Mouse (Mus musculus): ENCODE results near the gene Qrich2. TPM values are rescaled to one million over a fixed set of nuclear protein-coding genes. Genes with fewer than 3 reads are reported as not detected.
"Not testable (repeated sequence)": the region's sequence is repeated elsewhere in the genome, so short reads cannot be mapped to it uniquely, and the experiment has no call there.

Qrich2 gene
- total RNA-seq, 2 experiments from 2014 or later = not detected

DNA sequence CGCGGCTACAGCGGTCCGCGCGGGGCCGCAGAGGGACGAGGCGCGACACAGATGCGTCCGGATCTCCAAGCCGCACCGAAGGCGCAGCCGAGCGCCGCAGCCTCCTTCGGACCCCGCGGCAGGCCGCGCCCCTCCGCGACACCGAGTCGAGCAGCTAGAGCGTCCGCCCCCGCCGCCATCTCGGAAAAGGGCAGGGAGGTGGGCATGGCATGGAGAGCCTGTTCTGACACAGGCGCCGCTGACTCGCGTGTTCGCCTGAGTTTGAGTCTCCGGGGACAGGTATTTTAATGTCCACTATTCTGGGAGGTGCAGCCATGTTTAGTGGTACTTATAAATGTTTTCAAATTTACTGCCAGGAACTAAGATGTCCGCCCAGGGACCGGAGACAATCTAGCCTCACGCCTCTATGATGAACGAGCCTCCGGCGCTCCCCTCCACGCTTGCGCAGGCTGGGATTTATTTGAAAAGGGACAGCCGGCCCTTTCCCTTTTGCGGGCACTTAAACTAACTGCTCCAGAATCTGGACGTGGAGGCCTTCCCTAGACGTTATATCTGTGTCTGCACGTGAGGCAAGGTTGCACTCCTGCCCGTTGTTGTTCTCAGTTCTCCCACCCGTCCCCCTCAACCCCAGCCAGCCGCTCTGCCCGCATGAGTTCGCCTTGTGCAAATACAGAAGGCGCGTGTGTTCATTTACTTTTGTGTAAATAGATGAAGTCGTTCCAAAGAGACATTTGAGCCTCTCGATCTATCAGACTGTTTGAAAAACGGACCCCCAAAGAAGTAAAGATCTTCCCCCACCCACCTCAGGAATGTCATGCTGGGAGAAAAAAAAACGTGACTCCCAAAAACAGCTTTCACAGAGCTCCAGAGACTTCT, 24.4 kb upstream of the Qrich2 start:
- DNase-seq (ENCODE audit: low spot score in 2 of 2) = peak; percentile 88 to 90

DNA sequence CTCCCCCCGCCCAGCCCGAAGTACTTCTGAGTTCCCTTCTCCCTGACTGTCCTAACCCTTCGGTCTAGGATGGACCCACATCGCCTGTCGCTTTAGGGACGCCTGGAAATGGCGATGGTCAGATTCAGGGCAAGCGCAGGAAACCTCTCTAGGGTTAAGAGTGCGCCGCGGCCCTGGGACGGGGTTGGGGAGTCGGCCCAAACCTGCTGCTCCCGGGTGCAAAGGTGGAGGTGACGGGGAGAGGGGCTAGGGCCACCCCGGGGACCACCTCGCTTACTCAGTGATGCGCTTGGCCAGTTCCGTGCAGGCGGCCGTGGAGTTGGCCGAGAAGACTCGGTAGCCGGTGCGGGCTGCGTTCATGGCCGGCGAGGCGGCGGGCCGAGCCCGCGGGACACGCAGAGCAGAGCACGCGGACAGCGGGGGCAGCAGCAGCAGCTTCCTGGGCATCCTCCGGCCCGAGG, 23.8 kb upstream of the Qrich2 start:
- peak in 1 of 2 experiments; percentile 32 for DNase-seq (ENCODE audit: low spot score in 2 of 2)

DNA sequence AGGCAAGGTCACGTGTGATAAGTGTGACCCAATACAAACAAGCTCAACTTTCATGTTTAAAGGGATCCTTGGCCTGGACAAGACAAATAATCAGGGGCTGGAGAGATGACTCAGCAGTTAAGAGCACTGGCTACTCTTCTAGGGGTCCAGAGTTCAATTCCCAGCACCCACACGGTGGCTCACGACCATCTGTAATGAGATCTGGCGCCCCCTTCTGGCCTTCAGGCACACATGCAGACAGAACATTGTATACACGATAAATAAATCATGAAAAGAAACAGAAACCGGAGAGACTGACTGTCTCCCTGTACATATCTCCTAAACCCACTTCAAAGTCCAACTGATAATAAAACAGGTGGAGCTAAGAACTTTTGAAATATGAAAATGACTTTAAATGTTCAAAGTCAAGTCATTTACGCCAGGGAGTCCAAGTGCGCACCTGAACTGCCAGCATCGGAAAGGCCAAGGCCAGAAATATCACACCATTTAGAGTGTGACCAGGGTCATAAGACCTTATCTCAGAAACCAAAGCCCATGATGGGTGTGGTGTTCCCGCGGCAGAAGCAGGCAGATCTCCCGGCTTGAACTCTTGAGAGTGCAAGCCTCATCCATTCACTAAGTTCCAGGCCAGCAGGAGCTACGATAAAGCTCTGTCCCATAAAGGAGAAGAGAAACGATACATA, 22.8 kb upstream of the Qrich2 start:
- DNase-seq (ENCODE audit: low spot score in 2 of 2) = no peak

DNA sequence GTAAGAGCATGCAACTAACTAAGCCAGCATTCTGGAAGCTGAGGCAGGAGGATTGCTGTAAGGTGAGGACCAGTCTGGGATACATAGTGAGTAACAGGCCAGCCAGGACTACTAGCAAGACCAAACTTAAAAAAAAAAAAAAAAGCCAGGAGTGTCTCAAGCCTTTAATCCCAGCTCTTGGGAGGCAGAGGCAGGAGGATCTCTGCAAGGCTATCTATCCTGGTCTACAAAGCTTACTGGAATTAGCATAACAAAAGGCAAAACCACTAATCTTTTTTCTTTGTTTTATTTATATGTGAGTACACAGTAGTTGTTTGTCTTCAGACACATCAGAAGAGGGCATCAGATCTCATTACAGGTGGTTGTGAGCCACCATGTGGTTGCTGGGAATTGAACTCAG, 22.2 kb upstream of the Qrich2 start:
- DNase-seq (ENCODE audit: low spot score in 2 of 2) = no peak

DNA sequence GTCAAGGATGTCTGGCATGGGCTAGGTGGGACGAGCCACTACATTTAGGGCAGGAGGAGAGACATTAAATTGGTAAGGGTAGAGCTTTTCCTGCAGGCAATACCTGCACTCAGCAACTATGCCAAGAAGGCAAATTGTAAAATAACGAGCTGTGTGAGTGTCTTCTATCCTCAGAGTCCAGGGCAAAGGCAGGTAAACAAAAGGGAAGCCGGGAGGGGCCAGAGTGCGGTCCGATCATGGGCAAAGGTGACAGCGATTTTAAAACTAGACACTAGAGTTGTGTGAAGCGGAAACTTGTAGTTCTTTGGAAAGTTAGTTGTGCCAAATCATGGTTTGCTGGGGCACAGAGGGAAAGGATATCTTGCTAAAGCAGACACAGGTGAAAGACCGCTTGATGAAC, 18.2 kb upstream of the Qrich2 start:
- DNase-seq (ENCODE audit: low spot score in 2 of 2) = no peak

DNA sequence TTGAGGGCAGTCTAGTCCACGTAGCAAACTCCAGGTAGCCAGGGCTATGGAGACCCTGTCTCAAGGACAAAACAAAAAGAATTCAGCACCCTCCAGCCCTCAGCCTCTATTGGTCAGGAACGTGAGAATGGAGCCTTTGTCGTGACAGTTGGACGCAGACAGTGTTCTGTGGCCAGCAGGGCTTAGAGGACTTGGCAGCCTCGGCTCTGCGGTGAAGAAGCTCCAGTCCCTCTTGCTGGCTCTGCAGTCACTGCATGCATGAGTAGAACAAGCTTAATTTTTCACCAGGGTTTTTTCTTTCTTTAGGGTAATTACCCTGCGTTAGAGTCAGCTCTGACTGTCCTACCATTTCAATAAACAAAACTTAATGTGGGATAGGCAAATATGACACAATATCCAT, 15.7 kb upstream of the Qrich2 start:
- DNase-seq (ENCODE audit: low spot score in 2 of 2) = no peak

DNA sequence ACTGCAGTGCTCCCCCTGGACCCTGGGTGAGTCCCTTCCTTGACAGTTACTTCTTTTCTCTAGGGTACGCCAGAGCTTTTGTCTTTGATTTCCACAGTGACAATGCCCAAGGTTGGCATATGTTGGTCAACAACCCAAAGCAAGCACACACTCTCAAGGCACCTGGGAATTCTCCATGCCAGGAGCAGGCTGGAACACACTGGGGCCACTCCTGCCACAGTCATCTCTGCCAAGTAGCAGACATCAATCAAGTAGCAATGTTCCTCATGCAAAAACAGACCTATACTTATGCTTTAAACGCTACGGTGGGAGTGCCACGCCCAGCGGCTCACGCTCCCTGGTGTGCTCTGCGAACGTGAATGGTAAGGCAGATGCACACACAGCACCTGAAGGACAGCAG, 14.9 kb upstream of the Qrich2 start:
- no peak for DNase-seq (ENCODE audit: low spot score in 2 of 2)

DNA sequence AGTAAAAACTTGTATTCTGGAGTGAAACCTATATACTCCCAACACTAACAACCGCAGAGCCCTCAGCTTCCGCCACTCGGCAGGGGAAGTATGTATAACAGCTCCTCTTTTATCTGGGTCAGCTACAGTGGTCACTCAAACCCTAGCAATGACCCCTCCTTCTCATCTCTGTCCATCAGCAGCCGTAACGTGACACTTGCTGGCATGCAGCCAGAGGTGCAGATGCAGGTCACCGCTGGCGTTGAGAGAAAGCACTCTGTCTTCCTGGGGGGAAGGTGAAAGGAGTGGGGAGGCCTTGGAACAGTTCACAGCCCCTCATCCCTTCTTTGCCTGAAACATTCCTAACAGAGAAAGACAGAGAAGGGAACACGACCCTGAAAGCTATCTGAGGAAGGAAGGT, 13.8 kb upstream of the Qrich2 start:
- no peak for DNase-seq (ENCODE audit: low spot score in 2 of 2)

DNA sequence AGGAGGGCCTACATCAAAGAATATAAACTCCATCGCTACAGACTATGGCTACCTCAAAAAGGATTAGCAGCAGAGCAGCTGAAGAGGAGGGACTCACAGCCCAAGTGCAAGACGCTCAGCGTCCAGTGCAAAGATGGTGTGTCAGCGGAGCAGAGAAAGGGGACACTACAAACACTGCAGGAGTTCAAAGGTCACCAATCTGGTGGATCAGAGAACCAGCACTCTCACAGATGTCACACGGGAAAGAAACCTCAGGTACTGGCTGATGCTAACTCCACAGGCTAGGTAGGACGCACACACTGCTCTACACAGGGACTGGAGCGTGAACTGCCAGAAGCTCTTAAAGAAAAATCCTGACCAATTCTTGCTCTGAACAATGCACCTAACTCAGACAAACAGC, 12.9 kb upstream of the Qrich2 start:
- DNase-seq (ENCODE audit: low spot score in 2 of 2) = no peak

DNA sequence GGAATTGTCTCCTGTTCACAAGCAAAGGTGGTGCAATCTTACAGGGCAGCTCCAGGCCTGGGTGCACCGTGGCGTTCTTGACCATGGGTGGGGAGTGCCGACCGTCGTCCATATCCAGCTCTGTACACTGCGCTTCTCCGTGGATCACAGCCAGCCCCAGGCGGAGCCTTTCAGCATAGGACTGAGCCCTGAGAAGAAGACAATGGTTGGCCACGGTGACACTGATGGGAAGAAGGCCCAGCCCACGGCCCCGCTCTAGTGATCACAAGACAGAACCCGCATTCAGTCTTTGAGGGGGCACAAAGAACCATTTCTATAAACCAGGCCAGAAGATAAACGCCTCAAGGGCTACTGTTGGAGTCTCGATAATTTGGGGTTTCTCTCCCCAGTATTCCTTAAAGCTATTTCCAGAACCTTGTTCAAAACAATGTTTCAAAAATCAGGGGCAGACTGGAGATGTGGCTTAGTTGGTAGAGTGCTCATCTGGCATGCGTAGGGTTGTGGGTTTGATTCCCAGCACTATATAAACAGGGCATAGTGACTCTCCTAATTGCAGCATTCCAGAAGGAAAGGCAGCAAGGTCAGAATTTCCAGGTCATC, 11.2 kb upstream of the Qrich2 start:
- DNase-seq (ENCODE audit: low spot score in 2 of 2) = no peak

DNA sequence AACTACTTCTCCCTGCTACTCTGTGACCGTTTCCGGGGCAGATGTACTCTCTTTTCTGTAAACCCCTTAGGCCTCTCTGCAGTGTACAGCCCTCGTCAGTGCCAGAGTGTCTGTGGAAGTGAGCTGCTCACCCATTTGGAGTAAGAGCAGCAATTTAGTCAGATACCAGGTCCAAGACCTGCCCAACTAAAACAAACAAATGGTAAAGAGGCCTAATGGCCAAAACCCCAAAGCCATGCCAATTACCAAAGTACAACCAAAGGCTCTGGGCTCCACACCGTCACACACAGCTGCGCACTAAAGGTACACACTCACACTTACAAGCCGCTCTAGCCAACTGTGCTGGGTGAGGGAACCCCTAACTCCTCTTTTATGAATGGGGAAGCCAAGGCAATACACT, 10.7 kb upstream of the Qrich2 start:
- no peak for DNase-seq (ENCODE audit: low spot score in 2 of 2)

DNA sequence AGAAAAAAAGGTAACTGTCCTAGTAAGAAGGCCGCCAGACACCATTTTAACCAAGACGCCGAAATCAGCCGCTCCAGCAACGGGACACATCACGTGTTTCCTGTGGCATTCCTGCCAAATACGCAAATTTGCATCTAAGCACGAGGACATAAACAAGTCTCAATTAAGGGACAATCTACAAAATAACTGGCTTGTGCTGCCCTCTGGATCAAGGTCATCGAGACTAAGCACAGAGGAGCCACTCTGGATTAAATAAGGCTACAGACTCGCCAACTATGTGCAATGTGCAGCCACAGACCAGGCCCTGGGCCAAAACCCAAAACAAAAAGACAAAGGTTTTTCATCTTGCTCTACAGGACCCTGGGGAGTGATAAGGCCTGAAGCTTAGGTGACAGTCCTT, 10.0 kb upstream of the Qrich2 start:
- DNase-seq (ENCODE audit: low spot score in 2 of 2) = no peak

DNA sequence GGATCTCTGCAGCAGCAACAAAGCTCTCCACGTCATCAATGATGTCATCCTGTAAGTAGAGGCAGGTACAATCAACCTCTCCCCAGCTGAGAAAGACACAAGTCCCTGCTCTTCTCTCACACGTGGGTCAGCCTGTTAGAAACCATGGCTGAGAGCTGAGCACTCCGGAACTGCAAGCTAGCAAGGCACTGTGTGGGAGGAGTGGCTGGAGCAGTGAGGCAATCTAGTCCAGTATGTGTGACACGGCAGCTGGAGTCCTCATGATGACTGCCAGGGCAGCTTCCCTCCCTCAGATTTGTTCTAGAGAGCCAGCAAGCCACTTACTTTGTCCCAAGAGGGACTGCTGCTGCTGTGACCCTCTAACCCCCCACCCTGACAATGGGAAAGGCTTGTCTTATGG, 6.2 kb upstream of the Qrich2 start:
- no peak for DNase-seq (ENCODE audit: low spot score in 2 of 2)

DNA sequence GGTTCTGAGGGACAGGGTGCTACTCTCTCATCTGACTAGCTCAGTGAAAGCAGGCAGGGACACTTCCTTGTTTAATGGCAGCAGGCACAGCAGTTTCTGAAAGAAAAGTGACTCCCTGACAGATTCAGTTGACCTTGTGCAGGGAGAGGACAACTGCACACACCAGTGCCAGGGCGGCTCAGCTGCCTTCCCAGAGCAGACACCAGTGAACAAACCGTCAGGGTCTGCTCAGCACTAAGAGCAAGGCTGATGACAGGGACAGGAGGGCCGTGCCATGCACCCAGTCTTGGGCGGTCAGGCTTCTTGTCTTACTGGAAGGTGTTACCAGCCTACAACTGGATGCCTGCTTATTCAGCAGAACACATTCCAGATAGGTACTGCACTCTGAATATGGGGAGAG, 4.9 kb upstream of the Qrich2 start:
- DNase-seq (ENCODE audit: low spot score in 2 of 2) = no peak

DNA sequence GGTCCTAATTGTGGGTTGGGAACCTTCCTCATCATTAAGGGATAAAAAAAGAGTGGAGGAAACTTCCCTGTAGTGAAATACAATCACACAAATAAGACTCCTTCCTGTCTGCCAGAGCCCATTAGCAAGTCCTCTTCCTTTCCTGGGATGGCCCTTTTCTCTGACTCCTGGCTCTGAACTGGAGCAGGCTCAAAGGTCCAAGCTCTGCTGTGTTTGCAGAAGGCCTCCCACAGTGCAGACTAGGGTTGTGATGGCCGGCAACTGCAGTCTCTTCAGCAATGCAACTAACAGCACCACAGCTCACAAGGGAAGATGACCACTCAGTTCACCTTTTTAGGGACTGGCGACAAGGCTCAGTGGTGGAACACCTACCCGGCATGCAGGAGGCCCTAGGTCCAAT, 4.2 kb upstream of the Qrich2 start:
- no peak for DNase-seq (ENCODE audit: low spot score in 2 of 2)

DNA sequence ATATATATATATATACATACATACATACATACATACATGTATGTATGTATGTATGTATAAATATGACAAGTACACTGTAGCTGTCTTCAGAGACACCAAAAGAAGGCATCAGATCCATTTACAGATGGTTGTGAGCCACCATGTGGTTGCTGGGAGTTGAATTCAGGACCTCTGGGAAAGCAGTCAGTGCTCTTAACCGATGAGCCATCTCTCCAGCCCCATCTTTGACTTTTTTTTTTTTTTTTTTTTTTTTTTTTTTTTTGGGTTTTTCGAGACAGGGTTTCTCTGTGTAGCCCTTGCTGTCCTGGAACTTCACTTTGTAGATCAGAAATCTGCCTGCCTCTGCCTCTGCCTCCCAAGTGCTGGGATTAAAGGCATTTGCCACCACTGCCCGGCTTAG, 2.3 kb upstream of the Qrich2 start:
- DNase-seq (ENCODE audit: low spot score in 2 of 2) = not testable (repeated sequence)

DNA sequence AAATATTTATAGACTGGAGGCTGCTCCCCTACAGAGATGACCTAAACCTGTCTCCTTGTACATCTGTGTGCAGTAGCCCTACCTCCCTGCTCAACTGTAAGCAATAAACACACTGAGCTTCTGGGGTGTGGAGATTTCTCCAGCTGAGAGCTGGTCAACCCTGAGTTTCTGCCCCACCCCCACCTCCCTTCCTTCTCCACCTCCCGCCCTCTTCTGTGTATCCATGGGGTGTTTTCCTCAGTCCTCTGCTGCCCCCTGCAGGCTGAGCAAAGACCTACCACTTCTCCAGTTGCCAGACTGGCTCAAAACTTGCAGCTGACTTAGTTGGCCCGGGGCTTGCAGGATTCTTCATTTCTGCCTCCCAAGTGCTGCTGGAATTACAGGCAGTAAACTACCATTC, 2.2 kb downstream of the Qrich2 start:
- DNase-seq (ENCODE audit: low spot score in 2 of 2) = peak; percentile 85 to 90

DNA sequence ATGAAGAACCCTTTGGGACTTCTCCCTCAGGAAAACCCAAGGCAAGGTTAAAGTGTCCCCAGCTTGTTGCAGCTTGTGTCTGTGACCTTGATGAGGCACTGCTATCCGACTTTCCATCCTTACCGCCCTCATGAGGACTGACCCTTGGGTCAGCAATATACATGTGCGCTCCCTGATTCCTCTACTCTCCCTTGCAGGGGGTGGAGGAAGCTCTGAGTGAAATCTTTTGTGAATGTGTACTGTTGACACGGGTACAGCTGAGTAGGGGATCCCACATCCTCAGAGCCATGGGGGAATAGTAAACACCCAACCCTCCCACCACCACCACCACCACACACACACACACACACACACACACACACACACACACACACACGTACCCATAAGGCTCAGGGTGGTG, 2.7 kb downstream of the Qrich2 start:
- DNase-seq (ENCODE audit: low spot score in 2 of 2) = no peak

DNA sequence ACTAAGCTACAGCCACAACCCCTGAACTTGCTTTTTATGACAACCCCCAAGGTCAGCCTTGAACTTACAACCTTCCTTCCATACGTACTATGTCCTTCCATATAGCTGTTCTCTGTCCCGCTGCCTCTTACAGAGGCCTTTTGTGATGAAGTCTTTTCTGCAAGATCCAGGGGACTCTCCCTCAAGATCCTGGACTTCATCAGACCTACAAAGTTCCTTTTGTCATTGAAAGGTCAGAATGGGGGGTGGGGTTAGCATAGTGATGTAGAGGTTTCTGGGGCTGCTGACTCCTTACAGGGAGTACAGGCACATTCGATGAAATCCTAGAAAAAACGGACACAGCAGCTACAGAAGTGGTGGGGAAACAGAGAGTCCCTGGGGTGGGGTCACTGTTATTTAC, 6.3 kb downstream of the Qrich2 start:
- no peak for DNase-seq (ENCODE audit: low spot score in 2 of 2)

DNA sequence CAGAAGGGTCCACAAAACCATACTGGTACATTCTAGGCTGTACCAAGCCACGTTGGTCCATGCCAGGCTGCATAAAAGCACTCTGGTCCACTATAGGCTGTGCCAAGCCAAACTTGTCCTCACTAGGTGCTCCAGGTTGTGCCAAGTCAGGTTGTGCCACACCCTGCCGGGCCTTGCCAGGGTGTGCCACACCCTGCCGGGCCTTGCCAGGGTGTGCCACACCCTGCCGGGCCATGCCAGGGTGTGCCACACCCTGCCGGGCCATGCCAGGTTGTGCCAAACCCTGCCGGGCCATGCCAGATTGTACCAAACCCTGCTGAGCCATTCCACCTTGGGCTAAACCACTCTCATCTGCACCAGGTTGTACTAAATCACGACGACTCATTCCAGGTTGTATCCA, 9.8 kb downstream of the Qrich2 start:
- DNase-seq (ENCODE audit: low spot score in 2 of 2) = no peak

DNA sequence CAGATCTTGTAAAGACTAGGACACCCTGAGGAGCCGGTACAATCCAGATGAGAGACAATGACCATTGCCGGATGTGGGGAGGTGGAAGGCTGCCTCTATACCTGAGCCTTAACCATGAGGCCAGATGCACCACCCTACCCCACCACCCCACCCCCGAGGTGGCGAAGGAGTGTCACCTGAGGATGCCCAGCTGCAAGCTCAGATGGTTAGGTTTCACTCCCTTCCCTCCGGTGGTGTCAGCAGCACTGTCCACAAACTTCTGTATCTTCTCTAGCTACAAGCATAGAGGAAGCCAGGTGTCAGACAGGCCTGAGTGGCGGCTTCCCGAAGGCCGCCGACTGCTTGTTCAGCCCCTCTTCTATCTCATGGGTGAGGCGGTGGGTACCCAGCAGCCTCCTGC, 12.2 kb downstream of the Qrich2 start:
- no peak for DNase-seq (ENCODE audit: low spot score in 2 of 2)

DNA sequence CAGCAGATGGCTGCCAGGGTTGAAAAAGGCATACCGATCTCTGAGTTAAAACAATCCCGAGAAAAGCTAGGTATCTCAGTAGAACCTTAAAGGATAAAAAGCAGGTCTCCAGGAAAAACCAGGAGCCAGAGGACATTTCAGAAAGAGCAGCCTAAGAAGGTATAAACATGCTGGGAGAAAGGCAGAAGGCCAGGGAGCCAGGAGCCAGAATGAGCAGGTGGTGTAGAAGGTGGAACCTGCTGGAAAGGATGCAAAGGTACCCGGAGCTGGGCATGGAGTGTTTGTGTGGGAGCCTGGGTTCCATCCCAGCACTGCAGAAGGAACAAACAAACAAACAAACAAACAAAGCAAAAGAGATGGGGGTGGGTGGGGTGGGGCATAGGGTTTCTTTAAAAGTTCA, 16.7 kb downstream of the Qrich2 start:
- no peak for DNase-seq (ENCODE audit: low spot score in 2 of 2)
